Mouse (Mus musculus) olfactory bulb, adult 2 months (tissue): ENCODE results near the gene Acvr1b.

Experiments used
- CTCF ChIP-seq: fragments of 200-500 bp; IDR thresholded peaks from 2 replicates; pipeline ENCODE4 v1.5.1; 2012; ENCODE audit warnings: low read depth, mild to moderate bottlenecking, low read length, moderate library complexity; ENCODE audit not compliant: insufficient read depth
- POLR2A ChIP-seq: fragments of 200-500 bp; IDR thresholded peaks from 2 replicates; pipeline ENCODE4 v1.6.1; 2012; ENCODE audit warnings: mild to moderate bottlenecking, low read depth, low read length, moderate library complexity; ENCODE audit not compliant: insufficient read depth

- TF ChIP-seq CTCF (no peak), POLR2A (no peak)
Measured at GRCm38 (mm10) chr15:101151409-101152261, 22.2 kb upstream of the Acvr1b start.
